Mouse (Mus musculus): ENCODE measurements around the gene Rbms3.

Rbms3 gene

GRCm38 (mm10) chr9:116748857-116749584 lies 880.7 kb downstream of the Rbms3 start:
- no peak for DNase-seq (ENCODE audit: low read depth, low spot score)

DNA sequence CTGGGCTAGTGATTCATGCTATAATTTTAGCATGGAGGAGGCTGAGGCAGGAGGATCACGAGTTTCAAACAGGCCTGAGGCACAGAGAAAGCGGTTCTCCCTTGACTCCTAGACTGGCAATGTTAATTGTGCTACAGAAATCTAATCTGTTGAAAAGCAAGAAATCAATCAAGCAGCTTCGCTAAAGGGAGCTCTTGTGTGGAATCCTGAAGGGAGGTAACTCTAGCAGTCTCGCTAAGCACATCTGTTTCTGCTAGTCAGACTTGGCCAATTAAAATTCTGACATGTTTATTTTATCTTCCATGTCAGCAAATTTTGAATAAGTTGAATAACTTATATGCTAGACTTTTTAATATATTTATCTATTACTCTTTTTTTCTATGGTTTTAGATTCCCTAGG lies 881.4 kb downstream of the Rbms3 start:
- DNase-seq (ENCODE audit: low read depth, low spot score) = no peak

- DNase-seq (ENCODE audit: low read depth, low spot score) = no peak
Observed at GRCm38 (mm10) chr9:116746871-116747270, 882.8 kb downstream of the Rbms3 start.

DNA sequence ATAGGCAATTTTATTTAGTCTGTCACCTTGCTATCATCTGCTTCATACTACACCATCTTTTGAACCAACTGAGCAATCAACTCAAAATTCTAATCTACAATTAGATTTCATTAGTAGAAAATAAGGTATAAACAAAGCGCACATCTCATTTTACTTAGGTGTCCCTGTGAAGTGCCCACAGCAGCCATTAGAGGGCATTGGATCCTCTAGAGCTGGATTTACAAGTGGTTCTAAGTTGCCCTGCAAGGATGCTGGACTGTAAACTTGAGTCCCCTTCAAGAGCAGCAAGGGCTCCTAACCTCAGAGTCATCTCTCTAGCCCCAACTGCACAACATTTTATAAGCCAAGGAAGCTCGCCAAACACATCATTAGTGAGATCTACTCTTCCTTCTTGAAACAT lies 891.9 kb downstream of the Rbms3 start:
- DNase-seq (ENCODE audit: low read depth, low spot score) = no peak

DNA sequence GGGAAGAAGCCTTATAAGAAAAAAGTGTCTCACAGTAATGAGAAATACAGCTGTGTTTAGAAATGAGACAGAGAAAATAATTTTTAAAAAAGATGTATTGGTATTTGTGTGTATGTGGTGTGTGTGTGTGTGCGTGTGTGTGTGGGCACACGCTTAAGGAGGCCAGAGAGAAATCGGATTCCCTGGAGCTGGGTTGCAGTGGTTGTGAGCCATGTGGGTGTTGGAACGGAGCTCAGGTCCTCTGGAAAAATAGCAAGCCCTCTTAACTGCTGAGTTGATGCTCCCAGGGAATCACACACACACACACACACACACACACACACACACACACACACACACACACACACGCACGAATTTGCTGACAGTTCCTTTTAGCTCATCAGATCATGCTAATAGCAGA lies 900.5 kb downstream of the Rbms3 start:
- no peak for DNase-seq (ENCODE audit: low read depth, low spot score)

- DNase-seq (ENCODE audit: low read depth, low spot score) = no peak
Observed at GRCm38 (mm10) chr9:116728655-116729054, 901.1 kb downstream of the Rbms3 start.

GRCm38 (mm10) chr9:116728093-116728492 lies 901.6 kb downstream of the Rbms3 start:
- no peak for DNase-seq (ENCODE audit: low read depth, low spot score)

- no peak for DNase-seq (ENCODE audit: low read depth, low spot score)
Observed at GRCm38 (mm10) chr9:116724581-116724980, 905.1 kb downstream of the Rbms3 start.

GRCm38 (mm10) chr9:116703119-116703518 lies 926.6 kb downstream of the Rbms3 start:
- no peak for DNase-seq (ENCODE audit: low read depth, low spot score)

GRCm38 (mm10) chr9:116702611-116703010 lies 927.1 kb downstream of the Rbms3 start:
- no peak for DNase-seq (ENCODE audit: low read depth, low spot score)

DNA sequence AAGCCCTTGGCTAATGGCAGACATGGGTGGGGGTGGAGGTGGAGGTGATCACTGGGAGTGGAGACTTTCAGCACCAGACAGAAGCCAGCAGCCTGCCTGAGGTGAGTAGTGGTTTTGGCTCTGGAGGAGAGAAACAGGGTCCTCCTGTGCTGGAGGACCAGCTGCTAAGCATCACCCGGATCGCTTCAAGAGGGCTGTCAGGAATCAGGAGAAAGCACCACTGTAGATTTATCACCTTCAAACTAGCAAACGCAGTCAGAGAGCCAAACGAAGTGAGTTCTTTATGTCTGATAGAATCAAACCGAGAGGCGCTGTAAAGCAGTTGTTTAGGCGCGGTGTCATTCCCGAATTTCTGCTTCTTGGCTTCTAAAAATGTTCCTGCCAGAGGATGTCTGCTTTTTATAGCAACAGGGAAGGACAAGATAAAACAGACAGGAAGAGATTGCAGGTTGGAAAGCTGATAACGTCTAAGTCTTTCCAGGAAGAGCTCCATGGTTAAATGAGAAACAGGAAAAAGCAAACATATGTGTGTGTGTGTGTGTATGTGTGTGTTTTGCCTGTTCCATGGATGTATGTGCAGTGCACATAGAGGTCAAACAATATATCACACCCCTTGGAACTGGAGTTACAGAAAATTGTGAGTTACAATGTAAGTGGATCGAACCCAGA lies 928.1 kb downstream of the Rbms3 start:
- DNase-seq (ENCODE audit: low read depth, low spot score) = no peak

- no peak for DNase-seq (ENCODE audit: low read depth, low spot score)
Observed at GRCm38 (mm10) chr9:116688615-116689014, 941.1 kb downstream of the Rbms3 start.

GRCm38 (mm10) chr9:116677142-116677541 lies 952.6 kb downstream of the Rbms3 start:
- DNase-seq (ENCODE audit: low read depth, low spot score) = no peak

DNA sequence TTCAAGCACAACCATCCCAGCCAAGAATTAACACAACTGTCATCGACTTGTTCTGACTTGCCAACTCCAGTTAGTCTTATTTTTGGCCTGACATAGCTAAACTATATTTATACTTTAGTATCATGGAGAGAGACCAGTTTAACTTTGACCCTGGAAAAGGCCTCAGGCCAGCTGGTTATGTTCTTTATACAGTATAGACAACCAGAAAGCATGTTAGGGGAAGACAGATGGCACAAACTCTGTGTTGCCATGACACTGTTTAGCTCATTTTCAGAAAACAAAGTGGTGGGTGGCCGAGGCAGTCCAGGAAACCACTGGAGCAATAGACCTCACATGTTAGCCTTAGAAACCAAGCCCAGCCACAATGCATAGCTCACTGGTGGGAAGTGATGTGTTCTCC lies 953.3 kb downstream of the Rbms3 start:
- no peak for DNase-seq (ENCODE audit: low read depth, low spot score)

DNA sequence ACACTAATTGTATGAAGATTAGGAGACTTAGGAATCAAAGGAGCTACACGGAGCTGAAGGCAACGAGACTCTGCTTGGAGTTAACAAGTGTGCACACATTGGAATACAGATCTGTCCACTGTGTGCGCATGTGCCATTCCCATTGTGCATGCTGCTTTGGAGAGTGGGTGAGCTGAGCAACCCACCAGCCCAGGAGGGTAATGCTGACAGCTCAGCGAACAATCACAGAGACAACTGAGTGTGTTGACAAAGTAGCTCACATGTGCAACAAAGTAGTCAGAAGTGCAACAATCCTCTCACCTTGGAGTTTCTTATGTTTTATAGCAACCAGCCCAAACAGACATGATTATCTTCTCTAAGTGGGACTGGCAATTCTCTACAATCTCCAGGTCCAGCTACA lies 955.5 kb downstream of the Rbms3 start:
- no peak for DNase-seq (ENCODE audit: low read depth, low spot score)

- DNase-seq (ENCODE audit: low read depth, low spot score) = no peak
Observed at GRCm38 (mm10) chr9:116661026-116661425, 968.7 kb downstream of the Rbms3 start.

DNA sequence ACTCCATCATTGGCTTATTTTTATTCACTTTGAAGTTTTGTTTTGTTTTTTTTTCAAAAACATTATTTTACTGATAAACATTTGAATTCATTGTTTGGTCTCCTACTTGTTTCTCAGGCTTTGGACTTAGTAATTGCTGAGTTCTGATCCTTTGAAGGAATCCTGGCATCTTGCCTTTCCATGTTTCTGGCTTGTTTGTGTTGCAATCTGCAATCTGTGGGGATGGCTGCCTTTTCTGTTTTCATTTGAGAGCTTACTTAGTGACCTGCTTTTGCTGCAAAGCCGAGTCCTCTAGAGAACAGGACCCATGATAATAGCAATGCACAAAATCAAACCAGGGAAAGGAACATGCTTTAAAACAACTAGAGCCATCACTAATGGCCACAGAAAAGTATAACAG lies 969.8 kb downstream of the Rbms3 start:
- no peak for DNase-seq (ENCODE audit: low read depth, low spot score)

GRCm38 (mm10) chr9:116657141-116657540 lies 972.6 kb downstream of the Rbms3 start:
- DNase-seq (ENCODE audit: low read depth, low spot score) = no peak

GRCm38 (mm10) chr9:116651414-116651813 lies 978.3 kb downstream of the Rbms3 start:
- DNase-seq (ENCODE audit: low read depth, low spot score) = no peak

GRCm38 (mm10) chr9:116649955-116650354 lies 979.8 kb downstream of the Rbms3 start:
- no peak for DNase-seq (ENCODE audit: low read depth, low spot score)

- DNase-seq (ENCODE audit: low read depth, low spot score) = no peak
Observed at GRCm38 (mm10) chr9:116649086-116649792, 980.5 kb downstream of the Rbms3 start.

DNA sequence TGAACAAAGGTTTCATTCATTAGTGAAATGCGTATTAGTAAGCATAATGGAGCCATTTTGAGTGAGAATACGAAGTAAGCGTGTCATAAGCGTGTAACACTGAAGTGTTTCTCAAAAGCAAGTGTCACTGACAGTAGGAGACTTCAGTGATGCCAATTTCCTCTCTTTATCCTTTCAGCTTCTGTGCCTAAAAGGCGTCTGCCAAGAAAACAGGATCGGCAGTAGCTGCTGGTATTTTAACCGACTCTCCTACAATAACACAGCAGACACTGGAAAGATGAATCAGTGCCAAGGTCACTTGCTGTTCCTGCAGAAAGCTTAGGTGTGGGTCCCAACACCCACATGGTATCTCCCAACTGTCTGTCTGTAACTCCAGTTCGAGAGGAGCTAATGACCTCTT lies 985.1 kb downstream of the Rbms3 start:
- no peak for DNase-seq (ENCODE audit: low read depth, low spot score)

DNA sequence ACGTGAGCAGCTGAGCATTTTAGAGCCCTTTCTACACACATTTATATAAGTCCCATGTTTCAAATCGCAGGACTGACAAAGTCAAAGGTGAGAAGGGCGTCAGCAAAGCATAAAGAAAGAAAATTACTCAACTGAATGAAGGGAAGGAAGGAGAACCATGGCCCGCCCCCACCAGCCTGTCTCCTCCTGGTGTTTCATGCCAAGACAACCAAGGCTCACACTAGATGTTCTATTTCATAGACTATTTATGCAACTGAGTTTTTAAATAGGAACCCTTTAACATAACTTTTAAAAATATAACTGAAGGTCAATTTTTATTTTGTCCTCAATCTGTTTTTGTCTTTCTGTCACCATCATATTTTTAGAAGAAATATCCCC lies 989.4 kb downstream of the Rbms3 start:
- no peak for DNase-seq (ENCODE audit: low read depth, low spot score)

All from A20 (cell line).